Mouse (Mus musculus) gastrocnemius, postnatal 10 days (tissue): ENCODE results near the gene Klhdc3. TPM values are rescaled to one million over a fixed set of nuclear protein-coding genes. Genes with fewer than 3 reads are reported as not detected.
A peak's percentile ranks its signal among the peaks of the same experiment; 100 is the strongest.

Source experiments
- DNase-seq: peaks from one replicate; pipeline ENCODE4 v3.0.0; 2021; ENCODE audit warnings: mixed read lengths
- total RNA-seq, 2 experiments: library from RNA; stranded (reverse); gene quantifications; 2 replicates each; pipeline ENCODE4 v1.2.3; 2021

Gene Klhdc3
- total RNA-seq, 2 experiments from 2014 or later, result 183 to 187 TPM

GRCm38 (mm10) chr17:46702506-46702905, 21.8 kb upstream of the Klhdc3 start:
- no peak for DNase-seq

- no peak for DNase-seq
These were observed 21.4 kb upstream of the Klhdc3 start for GRCm38 (mm10) chr17:46702100-46702499.

- DNase-seq, result no peak
These were observed 20.8 kb upstream of the Klhdc3 start for GRCm38 (mm10) chr17:46701489-46701888.

- no peak for DNase-seq
These were observed 19.2 kb upstream of the Klhdc3 start for GRCm38 (mm10) chr17:46699912-46700311.

- no peak for DNase-seq
These were observed 18.5 kb upstream of the Klhdc3 start for GRCm38 (mm10) chr17:46699245-46699644.

GRCm38 (mm10) chr17:46698515-46698914, 17.8 kb upstream of the Klhdc3 start:
- no peak for DNase-seq

GRCm38 (mm10) chr17:46694517-46695063, 13.9 kb upstream of the Klhdc3 start:
- DNase-seq, result no peak

- DNase-seq, result no peak
These were observed 10.7 kb upstream of the Klhdc3 start for GRCm38 (mm10) chr17:46691390-46691789.

GRCm38 (mm10) chr17:46690665-46691064, 10.0 kb upstream of the Klhdc3 start:
- DNase-seq, result no peak

- DNase-seq, result no peak
These were observed 5.2 kb upstream of the Klhdc3 start for GRCm38 (mm10) chr17:46685913-46686312.

GRCm38 (mm10) chr17:46682654-46683389, 2.1 kb upstream of the Klhdc3 start:
- no peak for DNase-seq

- no peak for DNase-seq
These were observed 878 bp upstream of the Klhdc3 start for GRCm38 (mm10) chr17:46681466-46682118.

GRCm38 (mm10) chr17:46679843-46680759, 613 bp downstream of the Klhdc3 start:
- DNase-seq, result peak; percentile 62

- DNase-seq, result no peak
These were observed 1.8 kb downstream of the Klhdc3 start for GRCm38 (mm10) chr17:46678911-46679310.

GRCm38 (mm10) chr17:46678416-46678815, 2.3 kb downstream of the Klhdc3 start, which contains the start of gene Mea1:
TSS of gene Mea1 (plus strand) at chr17:46678793.
- peak; percentile 48 for DNase-seq

- DNase-seq, result no peak
These were observed 6.0 kb downstream of the Klhdc3 start for GRCm38 (mm10) chr17:46674530-46675283.

- peak; percentile 91 for DNase-seq
These were observed 6.7 kb downstream of the Klhdc3 start, which contains the start of gene Rrp36 for GRCm38 (mm10) chr17:46673850-46674529. TSS of gene Rrp36 (minus strand) at chr17:46674352.

- DNase-seq, result no peak
These were observed 10.8 kb downstream of the Klhdc3 start for GRCm38 (mm10) chr17:46669911-46670310.

- no peak for DNase-seq
These were observed 13.0 kb downstream of the Klhdc3 start for GRCm38 (mm10) chr17:46667712-46668111.

- DNase-seq, result no peak
These were observed 18.0 kb downstream of the Klhdc3 start for GRCm38 (mm10) chr17:46662730-46663129.

- DNase-seq, result no peak
These were observed 18.7 kb downstream of the Klhdc3 start for GRCm38 (mm10) chr17:46661981-46662380.
